Mouse (Mus musculus) cerebellum, adult 2 months (tissue): ENCODE results near the gene Snd1.

ENCODE experiments used
- CTCF ChIP-seq: fragments of 200-500 bp; IDR thresholded peaks from 2 replicates; pipeline ENCODE4 v1.5.1; 2011; ENCODE audit warnings: low read depth, mild to moderate bottlenecking, control low read depth, low read length, moderate library complexity, borderline replicate concordance; ENCODE audit not compliant: insufficient read depth
- POLR2A ChIP-seq: fragments of 200-500 bp; IDR thresholded peaks from 2 replicates; pipeline ENCODE4 v1.6.1; 2011; ENCODE audit warnings: low read length, control low read depth, borderline replicate concordance; ENCODE audit not compliant: insufficient read depth

DNA sequence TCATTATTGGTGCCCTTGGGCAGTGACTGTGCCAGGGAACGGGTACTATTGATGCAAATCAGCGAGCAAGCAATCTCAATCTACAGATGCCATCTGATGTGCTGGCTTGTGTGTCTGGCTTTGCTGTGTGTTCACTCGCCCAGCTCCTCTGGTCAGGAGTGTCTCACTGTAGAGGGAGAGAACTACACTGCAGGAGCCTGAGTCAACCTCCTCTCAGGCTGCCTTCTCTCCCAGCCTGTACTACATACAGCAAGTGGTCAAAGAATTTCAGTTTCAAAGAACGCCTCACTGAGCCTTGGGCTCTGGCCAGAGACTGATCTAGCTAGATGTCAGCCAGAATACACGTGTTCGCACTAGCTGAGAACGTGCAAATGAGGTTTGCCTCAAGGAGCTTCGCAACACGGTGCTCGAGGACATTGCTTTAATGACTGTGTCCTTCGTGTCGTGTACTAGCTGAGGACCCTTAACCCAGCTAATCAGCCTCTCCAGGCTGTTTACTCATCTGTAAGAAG is 420.1 kb downstream of the Snd1 start:
- TF ChIP-seq CTCF (no peak), POLR2A (no peak)
